Mouse (Mus musculus) heart, adult 18-20 months (tissue): Measurements from ENCODE around the gene Aldh16a1. TPM values are rescaled to one million over a fixed set of nuclear protein-coding genes. Genes with fewer than 3 reads are reported as not detected.
A peak's percentile ranks its signal among the peaks of the same experiment; 100 is the strongest.

ENCODE experiments used
- DNase-seq, 2 experiments: peaks; one replicate each; pipeline ENCODE4 v3.0.0; 2021 to 2022; ENCODE audit warnings: mixed read lengths in 1 of 2
- long read RNA-seq, 2 experiments: library from polyadenylated mRNA; stranded (forward); transcript quantifications; one replicate each; pipeline ENCODE4 v2.0.0; 2021
- total RNA-seq, 2 experiments: library from RNA; stranded (reverse); gene quantifications; 2 replicates each; pipeline ENCODE4 v1.2.3; 2021

The Aldh16a1 gene
- total RNA-seq: 10 to 100 TPM; 21.5 to 26.8 TPM
- long read RNA-seq, experiment 1, transcript Aldh16a1-206 (17 exons, 3,537 nt): major isoform, 11 of 18 reads
- long read RNA-seq, experiment 1, partial matches to known transcripts: 5 of 18 reads
- long read RNA-seq, experiment 1, other reads (novel, unspliced or antisense): 2 of 18 reads
- long read RNA-seq, experiment 2, transcript Aldh16a1-206 (17 exons, 3,537 nt): major isoform, 7 of 15 reads
- long read RNA-seq, experiment 2, partial matches to known transcripts: 3 of 15 reads
- long read RNA-seq, experiment 2, other reads (novel, unspliced or antisense): 5 of 15 reads

GRCm38 (mm10) chr7:45154096-45154992 is at the start of gene Aldh16a1, which contains the start of gene Pih1d1:
Gene Aldh16a1 (minus strand): TSS chr7:45154584.
Gene Pih1d1 (plus strand): TSS chr7:45154303.
- DNase-seq: peak; percentile 98

- no peak for DNase-seq
Observed at GRCm38 (mm10) chr7:45202654-45203053, 48.3 kb upstream of the Aldh16a1 start.

DNA sequence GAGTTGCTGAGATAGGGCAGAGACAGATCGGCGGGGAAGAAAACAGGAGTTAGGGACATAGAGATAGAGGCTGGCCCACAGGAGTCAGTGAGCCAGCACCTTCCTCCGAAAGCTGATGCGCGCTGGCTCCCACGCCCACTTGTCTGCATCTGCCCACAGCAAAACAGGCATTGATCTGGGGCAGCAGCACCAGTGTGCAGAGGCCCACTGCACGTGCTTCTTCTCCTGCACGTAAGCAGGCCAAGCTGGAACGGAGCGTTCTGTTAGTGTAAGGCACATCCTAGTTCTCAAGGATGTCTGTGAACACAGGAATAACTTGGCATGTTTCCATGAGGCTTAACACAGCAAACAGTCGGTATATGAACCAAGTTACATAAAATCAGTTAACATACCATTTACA is 44.6 kb upstream of the Aldh16a1 start:
- DNase-seq: no peak

DNA sequence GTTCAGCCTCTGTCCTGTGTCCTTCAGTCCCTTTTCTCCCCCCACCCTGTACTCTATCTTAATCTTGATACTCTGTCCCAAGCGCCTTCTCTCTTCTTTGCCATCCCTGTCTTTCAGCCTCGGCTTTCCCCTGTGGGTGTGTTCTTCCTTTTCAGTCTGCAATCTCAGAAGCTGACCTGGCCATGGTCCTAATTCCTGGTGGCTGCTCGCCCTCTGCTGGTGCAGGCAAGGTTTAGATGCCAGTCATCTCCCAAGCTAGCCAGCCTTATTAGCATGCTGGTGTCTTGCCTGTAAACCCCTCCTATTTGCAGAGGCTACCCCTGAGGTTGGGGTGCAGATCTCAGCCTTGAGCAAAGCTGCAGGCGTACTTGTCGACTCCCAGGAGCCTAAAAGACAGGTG is 44.1 kb upstream of the Aldh16a1 start:
- DNase-seq: peak; percentile 74 to 79

DNA sequence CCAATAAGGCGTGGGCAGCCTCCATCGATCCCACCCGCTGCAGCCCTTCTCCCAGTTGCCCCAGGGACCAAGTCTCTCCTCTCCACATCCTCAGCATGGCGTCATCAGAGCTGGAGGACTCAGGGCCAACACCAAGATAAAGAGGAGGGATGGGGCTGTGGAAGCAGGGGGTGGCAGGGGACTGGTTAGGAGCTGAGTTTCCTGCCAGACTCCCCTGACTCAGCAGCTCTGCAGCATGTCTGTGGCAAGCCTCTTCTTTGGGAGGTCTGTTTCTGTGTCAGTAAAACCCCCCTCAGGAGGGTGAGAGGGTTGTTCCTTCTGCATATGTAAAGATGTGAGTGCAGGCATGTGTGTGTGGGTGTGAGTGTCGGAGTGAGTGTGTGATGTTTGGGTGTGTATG is 42.6 kb upstream of the Aldh16a1 start:
- no peak for DNase-seq

- no peak for DNase-seq
Observed at GRCm38 (mm10) chr7:45196176-45196535, 41.8 kb upstream of the Aldh16a1 start.

DNA sequence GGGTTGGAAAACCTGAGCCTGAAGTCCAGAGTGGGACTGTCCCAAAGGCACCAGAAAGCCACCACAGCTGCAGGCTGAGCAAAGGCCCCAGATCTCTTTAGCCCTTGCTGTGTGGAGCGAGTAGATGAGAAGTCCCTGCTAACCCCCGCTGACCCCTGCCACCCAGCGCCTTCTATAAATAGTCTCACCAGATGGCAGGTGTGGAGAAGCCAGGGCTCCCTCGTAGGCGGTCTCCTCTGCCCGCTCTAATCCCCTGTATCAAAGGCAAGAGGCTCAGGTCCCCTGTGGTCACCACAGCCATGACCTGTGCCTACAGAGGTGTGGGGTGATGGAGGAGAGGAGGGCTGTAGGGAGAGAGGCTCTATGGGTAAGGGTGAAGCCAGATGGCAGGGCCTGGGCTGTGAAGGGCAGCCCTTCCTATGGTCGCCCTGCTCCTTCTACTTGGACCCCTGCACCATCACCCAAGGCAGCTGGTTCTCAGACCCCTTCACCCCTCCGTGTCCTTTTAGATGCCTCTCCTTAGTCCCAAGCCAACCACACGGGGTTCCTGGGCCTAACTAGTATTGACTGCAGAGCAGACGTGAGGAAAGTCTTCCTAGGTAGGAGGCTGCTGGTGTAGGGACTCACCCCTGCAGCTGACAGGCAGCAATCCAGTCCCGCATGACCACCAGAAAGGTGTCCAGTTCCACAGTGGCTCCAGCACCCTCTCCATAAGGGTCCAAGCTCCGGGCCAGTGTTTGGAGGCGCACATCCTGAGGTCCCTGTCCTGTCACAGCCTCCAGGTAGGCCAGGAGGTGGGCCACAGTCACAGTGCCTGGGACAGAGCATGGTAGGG is 41.2 kb upstream of the Aldh16a1 start:
- DNase-seq: no peak

- DNase-seq: no peak
Observed at GRCm38 (mm10) chr7:45193871-45194785, 39.7 kb upstream of the Aldh16a1 start.

DNA sequence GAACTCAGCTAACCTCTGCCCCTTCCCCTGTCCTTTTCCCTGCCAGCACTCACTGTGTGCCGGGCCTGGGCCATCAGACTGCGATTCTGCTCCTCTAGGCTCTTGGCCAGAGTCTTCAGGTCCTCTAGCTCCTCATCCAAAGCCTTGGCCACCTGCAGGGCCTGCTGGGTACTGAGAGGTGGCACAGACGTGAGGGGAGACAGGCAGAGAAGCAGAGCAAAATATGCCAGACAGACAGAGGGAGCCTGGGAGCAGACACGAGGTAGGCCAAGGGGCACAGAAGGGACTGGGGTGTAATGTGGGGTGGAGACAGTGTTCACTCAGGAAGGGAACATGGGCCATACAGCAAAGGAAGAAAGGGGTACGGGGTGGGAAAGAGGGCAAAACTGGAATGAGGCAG is 39.0 kb upstream of the Aldh16a1 start:
- no peak for DNase-seq

GRCm38 (mm10) chr7:45192585-45193310 is 38.4 kb upstream of the Aldh16a1 start:
- no peak for DNase-seq

- DNase-seq: no peak
Observed at GRCm38 (mm10) chr7:45191803-45192363, 37.5 kb upstream of the Aldh16a1 start.

DNA sequence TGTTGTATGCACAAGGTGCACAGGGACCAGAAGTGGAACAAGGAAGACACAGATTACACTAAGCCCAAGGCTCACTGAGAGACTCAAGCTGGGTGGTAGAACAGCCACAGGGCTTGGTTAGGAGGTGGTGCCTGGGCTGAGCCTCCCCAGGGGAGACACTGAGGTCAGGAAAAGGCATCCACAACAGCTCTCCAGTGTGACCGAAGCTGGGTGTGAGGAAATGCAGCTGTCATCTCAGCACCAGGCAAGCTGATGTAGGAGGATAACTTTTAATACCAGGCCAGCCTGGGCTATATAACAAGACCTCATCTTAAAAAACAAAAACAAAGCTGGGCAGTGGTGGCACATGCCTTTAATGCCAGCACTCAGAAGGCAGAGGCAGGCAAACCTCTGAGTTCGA is 36.8 kb upstream of the Aldh16a1 start:
- DNase-seq: no peak

GRCm38 (mm10) chr7:45190186-45190585 is 35.8 kb upstream of the Aldh16a1 start:
- DNase-seq: no peak

DNA sequence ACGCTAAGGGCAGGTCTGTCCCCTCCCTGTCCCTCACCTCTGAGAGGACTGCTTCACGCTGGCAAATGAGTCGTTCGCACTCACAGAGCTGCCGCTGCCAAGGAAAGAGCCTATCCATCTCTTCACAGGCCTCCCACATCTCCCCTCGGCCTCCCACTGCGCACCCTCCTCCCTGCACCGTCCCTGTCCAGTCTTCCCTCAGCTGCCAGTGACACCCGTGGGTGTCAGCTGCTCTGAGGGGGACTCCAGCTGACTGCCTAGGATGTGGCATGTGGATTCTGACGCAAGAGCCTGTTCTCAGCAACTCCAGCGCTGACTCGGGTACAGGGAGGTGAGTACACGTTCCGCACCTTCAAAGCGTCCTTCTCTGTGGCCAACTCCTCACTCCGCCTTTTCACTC is 35.2 kb upstream of the Aldh16a1 start:
- DNase-seq: no peak

- DNase-seq: no peak
Observed at GRCm38 (mm10) chr7:45185921-45186320, 31.5 kb upstream of the Aldh16a1 start.

- no peak for DNase-seq
Observed at GRCm38 (mm10) chr7:45183672-45184071, 29.3 kb upstream of the Aldh16a1 start.

DNA sequence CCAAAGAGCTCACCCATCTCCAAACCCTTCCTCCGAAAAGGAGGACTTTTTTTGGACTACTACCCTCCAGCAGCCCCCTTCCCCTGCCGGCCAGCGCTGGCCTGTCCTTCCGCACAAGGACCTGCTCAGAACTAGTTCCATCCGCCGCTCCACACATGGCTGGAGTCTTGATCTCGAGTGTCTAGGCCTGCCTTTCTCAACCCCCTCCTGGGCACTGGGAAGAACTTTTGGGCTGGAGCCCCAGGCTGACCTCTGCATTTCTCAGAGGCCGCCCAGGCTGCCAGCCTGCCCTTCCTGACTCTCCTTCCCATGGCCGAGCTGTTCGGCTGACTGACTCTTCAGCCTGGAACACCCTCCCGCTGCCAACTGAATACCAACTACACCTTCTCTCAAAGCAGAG is 28.2 kb upstream of the Aldh16a1 start:
- no peak for DNase-seq

GRCm38 (mm10) chr7:45182199-45182601 is 27.8 kb upstream of the Aldh16a1 start:
- DNase-seq: peak; percentile 89 to 94

GRCm38 (mm10) chr7:45181540-45181939 is 27.2 kb upstream of the Aldh16a1 start:
- no peak for DNase-seq

DNA sequence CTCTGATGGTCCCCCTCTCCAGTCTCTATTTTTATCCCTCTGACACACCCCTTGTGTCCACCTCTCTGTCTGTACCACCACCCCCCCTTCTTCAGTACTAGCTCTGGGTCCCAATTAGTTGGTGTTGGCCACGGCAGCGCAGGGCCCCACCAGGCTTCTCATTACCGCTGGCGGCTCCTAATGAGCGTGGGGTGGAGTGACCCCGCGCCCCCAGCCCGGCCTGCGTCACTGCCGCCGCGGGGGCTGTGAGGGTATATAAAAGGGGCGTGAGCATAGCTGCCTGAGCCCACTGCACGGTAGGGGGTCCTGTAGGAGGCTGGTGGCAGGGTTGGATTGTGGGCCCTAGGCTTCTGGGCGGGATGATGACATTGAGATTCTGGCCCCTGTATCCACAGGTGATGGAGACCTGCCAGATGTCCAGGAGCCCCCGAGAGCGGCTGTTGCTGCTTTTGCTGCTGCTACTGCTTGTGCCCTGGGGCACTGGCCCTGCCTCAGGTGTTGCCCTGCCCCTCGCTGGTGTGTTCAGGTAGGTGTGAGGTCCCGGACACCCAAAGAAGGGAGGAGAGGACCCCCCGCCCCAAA is 26.6 kb upstream of the Aldh16a1 start, which contains the start of gene Pth2:
Gene Pth2, plus strand, starts transcription at position 100 of the 582 bp plus-strand sequence.
- no peak for DNase-seq
